Mouse (Mus musculus): ENCODE results near the gene Ucn2.

Ucn2 gene

GRCm38 (mm10) chr9:108985710-108986109 is at the start of gene Ucn2:
Gene Ucn2 (plus strand): TSS chr9:108986010.
- in situ Hi-C loops (cut with MboI, MseI), result no loop called here

GRCm38 (mm10) chr9:108936418-108937364 is 49.1 kb upstream of the Ucn2 start, which contains the start of gene Uqcrc1:
Gene Uqcrc1 (plus strand): TSS chr9:108936633.
- in situ Hi-C loops (cut with MboI, MseI), result loop anchor here (5.0 kb wide), 1 partner anchor 179 kb away; no protein-coding TSS in a partner anchor

GRCm38 (mm10) chr9:108945111-108945510 is 40.7 kb upstream of the Ucn2 start:
- in situ Hi-C loops (cut with MboI, MseI), result no loop called here

- in situ Hi-C loops (cut with MboI, MseI), result no loop called here
These were observed 40.2 kb upstream of the Ucn2 start for GRCm38 (mm10) chr9:108945608-108946007.

GRCm38 (mm10) chr9:108949231-108949966 is 36.4 kb upstream of the Ucn2 start:
- in situ Hi-C loops (cut with MboI, MseI), result no loop called here

GRCm38 (mm10) chr9:108949967-108950728 is 35.7 kb upstream of the Ucn2 start:
- in situ Hi-C loops (cut with MboI, MseI), result no loop called here

GRCm38 (mm10) chr9:108953081-108953636 is 32.7 kb upstream of the Ucn2 start, which contains the start of gene Col7a1:
Gene Col7a1 (plus strand): TSS chr9:108953586.
- in situ Hi-C loops (cut with MboI, MseI), result no loop called here

- in situ Hi-C loops (cut with MboI, MseI), result no loop called here
These were observed 30.6 kb upstream of the Ucn2 start for GRCm38 (mm10) chr9:108955241-108955640.

- in situ Hi-C loops (cut with MboI, MseI), result no loop called here
These were observed 30.0 kb upstream of the Ucn2 start for GRCm38 (mm10) chr9:108955846-108956245.

- in situ Hi-C loops (cut with MboI, MseI), result no loop called here
These were observed 22.2 kb upstream of the Ucn2 start for GRCm38 (mm10) chr9:108963577-108963976.

- in situ Hi-C loops (cut with MboI, MseI), result no loop called here
These were observed 21.5 kb upstream of the Ucn2 start for GRCm38 (mm10) chr9:108964338-108964737.

GRCm38 (mm10) chr9:108970623-108971022 is 15.2 kb upstream of the Ucn2 start:
- in situ Hi-C loops (cut with MboI, MseI), result no loop called here

- in situ Hi-C loops (cut with MboI, MseI), result no loop called here
These were observed 9.3 kb upstream of the Ucn2 start for GRCm38 (mm10) chr9:108976483-108976882.

GRCm38 (mm10) chr9:108977966-108978365 is 7.8 kb upstream of the Ucn2 start:
- in situ Hi-C loops (cut with MboI, MseI), result no loop called here

- in situ Hi-C loops (cut with MboI, MseI), result no loop called here
These were observed 3.3 kb upstream of the Ucn2 start for GRCm38 (mm10) chr9:108982498-108982897.

GRCm38 (mm10) chr9:108983209-108983608 is 2.6 kb upstream of the Ucn2 start:
- in situ Hi-C loops (cut with MboI, MseI), result no loop called here

- in situ Hi-C loops (cut with MboI, MseI), result no loop called here
These were observed 2.0 kb downstream of the Ucn2 start for GRCm38 (mm10) chr9:108987704-108988350.

- in situ Hi-C loops (cut with MboI, MseI), result no loop called here
These were observed 4.1 kb downstream of the Ucn2 start for GRCm38 (mm10) chr9:108989802-108990461.

- in situ Hi-C loops (cut with MboI, MseI), result no loop called here
These were observed 4.6 kb downstream of the Ucn2 start for GRCm38 (mm10) chr9:108990462-108990820.

- in situ Hi-C loops (cut with MboI, MseI), result no loop called here
These were observed 5.7 kb downstream of the Ucn2 start, which contains the start of gene Pfkfb4 for GRCm38 (mm10) chr9:108991428-108992084. Gene Pfkfb4 (plus strand): TSS chr9:108991778.

All from regulatory T cell (primary cell).